Mouse (Mus musculus): ENCODE data around the gene Alg12.

DNA sequence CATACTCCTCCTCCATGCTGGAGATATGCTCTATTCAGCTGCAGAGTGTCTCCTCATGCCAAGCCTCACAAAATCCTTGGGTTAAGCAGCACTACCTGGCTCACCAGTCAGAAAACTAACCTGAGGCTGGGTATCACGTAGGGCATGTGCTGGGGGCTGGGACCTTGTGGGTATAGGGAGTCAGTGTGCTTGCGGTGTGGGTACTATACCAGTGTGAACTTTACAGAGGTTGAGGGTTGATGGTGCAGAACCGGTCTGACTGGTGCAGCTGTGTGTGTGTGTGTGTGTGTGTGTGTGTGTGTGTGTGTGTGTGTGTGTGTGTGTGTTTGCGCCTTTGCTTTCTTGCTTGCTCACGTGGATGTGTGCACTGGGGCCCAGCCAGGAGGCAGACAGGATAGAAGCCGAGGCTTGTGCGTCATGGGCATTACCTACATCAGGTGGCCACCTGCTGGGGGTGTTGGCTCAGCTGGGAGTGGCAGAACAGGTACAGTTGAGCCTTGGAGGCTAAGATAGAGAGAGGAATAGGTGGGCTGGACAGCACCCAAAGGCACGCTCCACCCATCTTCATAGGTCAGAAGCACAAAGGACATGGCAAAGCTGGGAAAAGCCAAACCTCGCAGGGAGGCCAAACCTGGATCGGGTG lies 32.5 kb upstream of the Alg12 start:
- TF ChIP-seq CTCF (IDR thresholded peaks at IDR 0.05; ENCODE audit: low read depth, low read length) = no peak
- no peak for TF ChIP-seq POLR2A (IDR thresholded peaks at IDR 0.05; ENCODE audit: borderline replicate concordance, low read depth, low read length)
